Mouse (Mus musculus): ENCODE data around the gene Rc3h1. TPM values are rescaled to one million over a fixed set of nuclear protein-coding genes. Genes with fewer than 3 reads are reported as not detected.

Gene Rc3h1
- total and polyA plus RNA-seq, 2 experiments from 2014 or later, result 5.9 to 19.0 TPM

DNA sequence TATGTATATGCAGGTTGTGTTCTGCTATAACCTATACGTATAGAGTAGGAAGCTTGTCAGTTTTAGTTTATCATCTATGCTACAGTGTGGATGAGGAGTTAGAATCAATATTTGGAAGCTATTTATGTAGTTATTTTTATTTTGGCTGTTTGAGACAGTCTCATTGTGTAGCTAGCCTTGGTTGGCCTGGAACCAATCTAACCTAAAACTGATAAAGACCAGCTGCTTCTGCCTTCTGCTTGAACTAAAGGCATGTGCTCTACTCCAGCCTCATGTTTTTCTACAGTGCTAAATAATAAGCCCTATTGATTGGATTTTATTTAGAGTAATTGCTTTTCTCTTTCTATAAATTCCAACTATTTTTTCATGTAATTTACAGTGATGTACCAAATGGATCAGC, 61.0 kb downstream of the Rc3h1 start:
- Histone ChIP-seq H3K4me3 (ENCODE audit: low read depth, low read length) (no peak overlapping the region), H3K4me2 (ENCODE audit: low read depth, low read length, poor library complexity, severe bottlenecking) (no peak overlapping the region), H3K36me3 (ENCODE audit: insufficient read depth, low read length) (peaks cover 31% of the 10 kb centered on the region), H3K27me3 (ENCODE audit: insufficient read depth, low read length) (no peaks in the 10 kb centered on the region), H3K9me3 (ENCODE audit: low read length) (no peaks in the 10 kb centered on the region), H3K27ac (ENCODE audit: low read depth, low read length) (no peak overlapping the region), H3K4me1 (ENCODE audit: insufficient read depth, low read length) (no peaks in the 10 kb centered on the region), H3K9ac (replicated peaks; ENCODE audit: low read length, poor library complexity, severe bottlenecking) (no peak overlapping the region)
- ATAC-seq (ENCODE audit: low FRiP score) (no peak), DNase-seq (ENCODE audit: low spot score) (no peak)
- 93% methylated on average over 1 of the region's 1 CpGs for WGBS
- TF ChIP-seq CTCF (IDR thresholded peaks at IDR 0.05), result no peak

DNA sequence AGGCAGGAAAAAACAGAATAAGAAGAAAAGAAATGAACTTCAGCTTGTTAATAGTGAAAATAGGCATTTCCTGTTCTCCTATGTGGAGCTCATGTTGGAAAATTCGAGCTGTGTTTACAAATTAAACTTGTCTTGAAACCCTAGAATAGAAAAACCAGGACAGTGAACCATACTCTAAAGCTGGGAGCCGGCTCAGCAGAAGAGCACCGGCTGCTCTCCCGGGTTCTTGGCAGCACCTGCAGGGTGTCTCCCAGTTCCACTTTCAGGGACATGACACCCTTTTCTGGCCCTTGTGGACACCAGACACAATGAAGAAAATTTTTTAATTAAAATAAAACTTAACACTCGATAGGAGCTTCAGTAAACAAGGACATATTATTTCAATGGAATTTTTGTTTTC, 62.4 kb downstream of the Rc3h1 start:
- Histone ChIP-seq H3K4me3 (ENCODE audit: low read depth, low read length) (no peak overlapping the region), H3K9me3 (ENCODE audit: low read length) (no peaks in the 10 kb centered on the region), H3K36me3 (ENCODE audit: insufficient read depth, low read length) (peaks cover 19% of the 10 kb centered on the region; the same call in 1 of the 2 replicates), H3K27ac (ENCODE audit: low read depth, low read length) (no peak overlapping the region), H3K4me1 (ENCODE audit: insufficient read depth, low read length) (no peaks in the 10 kb centered on the region), H3K9ac (replicated peaks; ENCODE audit: low read length, poor library complexity, severe bottlenecking) (no peak overlapping the region), H3K4me2 (ENCODE audit: low read depth, low read length, poor library complexity, severe bottlenecking) (no peak overlapping the region), H3K27me3 (ENCODE audit: insufficient read depth, low read length) (no peaks in the 10 kb centered on the region)
- no peak for ATAC-seq (ENCODE audit: low FRiP score)
- WGBS, result 87% methylated on average over 5 of the region's 5 CpGs
- no peak for TF ChIP-seq CTCF (IDR thresholded peaks at IDR 0.05)
- DNase-seq (ENCODE audit: low spot score), result no peak

DNA sequence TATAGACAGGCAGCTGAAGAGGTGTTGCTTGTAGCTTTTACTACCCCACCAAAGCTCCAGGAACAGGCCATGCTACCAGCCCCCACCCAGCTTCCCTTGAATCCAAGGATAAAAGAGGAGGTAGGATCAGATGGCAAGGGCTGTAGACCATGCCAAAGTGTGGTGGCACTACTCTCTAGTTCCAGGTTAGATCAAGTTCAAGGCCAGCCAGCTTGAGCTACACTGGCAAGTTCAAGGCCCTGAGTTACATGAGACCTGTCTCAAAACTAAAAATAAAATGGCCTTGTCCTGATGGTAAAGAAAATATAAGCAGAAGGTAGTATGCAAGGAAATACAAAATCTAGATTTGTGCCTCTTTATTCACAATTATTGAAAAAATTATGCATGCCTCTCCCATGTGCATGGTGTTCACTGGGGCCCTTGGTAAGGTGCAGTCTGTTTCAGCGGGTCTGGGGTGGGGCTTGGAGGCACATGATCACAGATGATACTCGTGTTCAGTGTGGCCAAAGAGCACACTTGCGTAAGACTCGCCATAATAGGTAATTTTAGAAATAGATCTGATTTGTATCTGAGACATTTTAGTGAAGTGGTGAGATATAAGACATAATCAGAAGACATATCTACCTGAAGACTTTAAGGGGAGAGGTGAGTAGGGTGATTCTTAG, 72.0 kb downstream of the Rc3h1 start, which contains the start of gene Serpinc1:
Serpinc1 (plus strand) TSS at position 515 of the 665 bp plus-strand sequence.
- H3K4me2 ChIP-seq (ENCODE audit: low read depth, low read length, poor library complexity, severe bottlenecking), result no peak within 1 kb of the TSS
- no peak for DNase-seq (ENCODE audit: low spot score)
- H3K9ac ChIP-seq (replicated peaks; ENCODE audit: low read length, poor library complexity, severe bottlenecking), result no peak within 1 kb of the TSS
- H3K27me3 ChIP-seq (ENCODE audit: insufficient read depth, low read length), result no peaks in the 10 kb centered on the region
- 96% methylated on average over 4 of the region's 4 CpGs for WGBS
- no peak for ATAC-seq (ENCODE audit: low FRiP score)
- no peaks in the 10 kb centered on the region for H3K9me3 ChIP-seq (ENCODE audit: low read length)
- H3K27ac ChIP-seq (ENCODE audit: low read depth, low read length), result no peak within 1 kb of the TSS
- H3K4me1 ChIP-seq (ENCODE audit: insufficient read depth, low read length), result no peaks in the 10 kb centered on the region
- no peak for TF ChIP-seq CTCF (IDR thresholded peaks at IDR 0.05)
- no peak within 1 kb of the TSS for H3K4me3 ChIP-seq (ENCODE audit: low read depth, low read length)
- H3K36me3 ChIP-seq (ENCODE audit: insufficient read depth, low read length), result no peaks in the 10 kb centered on the region

DNA sequence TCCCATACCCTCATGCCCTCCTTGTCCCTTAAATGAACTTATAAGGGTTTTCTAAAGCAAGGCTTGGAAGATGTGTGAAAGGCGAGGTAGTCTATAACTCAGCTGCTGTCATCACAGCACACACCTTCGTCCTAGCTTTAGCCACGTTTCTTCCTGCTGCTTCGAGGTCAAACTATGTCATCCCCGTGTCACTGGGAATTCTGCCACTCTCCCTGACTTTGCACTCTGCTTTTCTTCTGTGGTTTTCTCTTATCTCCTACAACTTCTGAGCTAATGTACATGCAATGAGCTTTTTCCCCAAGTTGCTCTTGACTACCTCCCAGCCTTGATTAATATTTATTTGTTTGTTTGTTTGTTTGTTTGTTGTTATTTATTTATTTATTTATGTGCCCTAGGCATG, 73.8 kb downstream of the Rc3h1 start:
- DNase-seq (ENCODE audit: low spot score), result no peak
- 83% methylated on average over 5 of the region's 5 CpGs for WGBS
- ATAC-seq (ENCODE audit: low FRiP score), result no peak

DNA sequence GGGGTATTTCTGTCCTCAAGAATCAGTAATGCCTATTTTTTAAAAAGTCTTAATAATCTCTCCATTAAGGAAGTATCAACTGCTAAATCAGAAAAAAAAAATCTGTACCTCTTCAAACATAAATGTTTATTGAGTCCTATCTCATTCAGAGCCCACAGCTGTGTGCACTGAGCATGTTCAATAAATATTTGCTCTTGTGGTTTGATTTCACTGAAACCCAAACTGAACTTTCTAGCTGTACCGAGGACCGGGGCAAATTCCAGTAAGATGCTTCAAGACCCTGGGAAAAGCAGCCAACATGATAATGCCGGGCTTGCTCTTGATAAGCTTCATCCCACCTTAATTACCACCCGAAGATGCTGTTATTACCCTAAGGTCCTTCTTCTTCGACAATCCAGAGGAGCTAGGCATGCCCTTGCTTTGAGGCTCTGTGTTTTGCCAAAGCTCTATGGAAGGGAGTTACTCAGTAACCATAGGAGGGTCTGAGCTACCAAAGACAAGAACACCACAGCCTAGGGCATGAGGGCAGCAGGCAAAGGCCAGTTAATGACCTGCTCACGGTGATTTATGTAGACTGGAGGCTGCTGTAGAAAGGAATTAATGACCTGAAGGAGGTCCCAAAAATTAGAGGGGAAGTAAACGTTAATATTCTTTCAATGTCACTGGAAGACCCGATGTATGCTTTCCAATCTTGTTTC, 74.5 kb downstream of the Rc3h1 start:
- no peaks in the 10 kb centered on the region for H3K27me3 ChIP-seq (ENCODE audit: insufficient read depth, low read length)
- no peak overlapping the region for H3K27ac ChIP-seq (ENCODE audit: low read depth, low read length)
- no peak overlapping the region for H3K4me2 ChIP-seq (ENCODE audit: low read depth, low read length, poor library complexity, severe bottlenecking)
- DNase-seq (ENCODE audit: low spot score) (no peak), ATAC-seq (ENCODE audit: low FRiP score) (no peak)
- WGBS, result 89% methylated on average over 8 of the region's 8 CpGs
- H3K9ac ChIP-seq (replicated peaks; ENCODE audit: low read length, poor library complexity, severe bottlenecking), result no peak overlapping the region
- no peak for TF ChIP-seq CTCF (IDR thresholded peaks at IDR 0.05)
- no peaks in the 10 kb centered on the region for H3K36me3 ChIP-seq (ENCODE audit: insufficient read depth, low read length)
- H3K4me3 ChIP-seq (ENCODE audit: low read depth, low read length), result no peak overlapping the region
- no peaks in the 10 kb centered on the region for H3K4me1 ChIP-seq (ENCODE audit: insufficient read depth, low read length)
- H3K9me3 ChIP-seq (ENCODE audit: low read length), result no peaks in the 10 kb centered on the region

More for the DNA sequence above, 73.8 kb downstream of the Rc3h1 start:
- H3K9me3 ChIP-seq (ENCODE audit: low read length), result no peaks in the 10 kb centered on the region
- H3K4me3 ChIP-seq (ENCODE audit: low read depth, low read length), result no peak overlapping the region
- no peak for TF ChIP-seq CTCF (IDR thresholded peaks at IDR 0.05)
- no peaks in the 10 kb centered on the region for H3K27me3 ChIP-seq (ENCODE audit: insufficient read depth, low read length)
- no peak overlapping the region for H3K4me2 ChIP-seq (ENCODE audit: low read depth, low read length, poor library complexity, severe bottlenecking)
- no peaks in the 10 kb centered on the region for H3K36me3 ChIP-seq (ENCODE audit: insufficient read depth, low read length)
- H3K27ac ChIP-seq (ENCODE audit: low read depth, low read length), result no peak overlapping the region
- no peaks in the 10 kb centered on the region for H3K4me1 ChIP-seq (ENCODE audit: insufficient read depth, low read length)
- no peak overlapping the region for H3K9ac ChIP-seq (replicated peaks; ENCODE audit: low read length, poor library complexity, severe bottlenecking)

DNA sequence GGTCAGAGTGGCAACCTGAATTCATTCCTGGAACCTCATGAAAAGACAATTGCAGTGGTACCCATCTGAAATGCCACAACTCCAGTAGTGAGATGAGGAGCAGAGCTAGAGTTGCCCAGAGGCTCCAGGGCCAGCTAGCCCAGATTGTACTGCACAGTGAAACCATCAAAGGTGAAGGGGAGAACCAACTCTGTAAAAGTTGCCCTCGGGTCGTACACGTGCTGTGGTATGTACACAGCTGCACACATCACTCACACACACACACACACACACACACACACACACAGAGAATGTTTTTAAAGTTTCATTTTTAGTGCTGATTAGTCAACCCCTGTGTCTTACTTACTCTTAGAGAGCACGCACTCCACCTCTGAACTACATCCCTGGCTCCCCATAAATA, 75.1 kb downstream of the Rc3h1 start:
- TF ChIP-seq CTCF (IDR thresholded peaks at IDR 0.05), result no peak
- Histone ChIP-seq H3K4me1 (ENCODE audit: insufficient read depth, low read length) (no peaks in the 10 kb centered on the region), H3K9me3 (ENCODE audit: low read length) (no peaks in the 10 kb centered on the region), H3K4me3 (ENCODE audit: low read depth, low read length) (no peak overlapping the region), H3K27ac (ENCODE audit: low read depth, low read length) (no peak overlapping the region), H3K4me2 (ENCODE audit: low read depth, low read length, poor library complexity, severe bottlenecking) (no peak overlapping the region), H3K9ac (replicated peaks; ENCODE audit: low read length, poor library complexity, severe bottlenecking) (no peak overlapping the region), H3K36me3 (ENCODE audit: insufficient read depth, low read length) (no peaks in the 10 kb centered on the region), H3K27me3 (ENCODE audit: insufficient read depth, low read length) (no peaks in the 10 kb centered on the region)
- WGBS, result 93% methylated on average over 4 of the region's 4 CpGs
- DNase-seq (ENCODE audit: low spot score), result no peak
- ATAC-seq (ENCODE audit: low FRiP score), result no peak

Data from midbrain, postnatal 0 days (tissue).